Mouse (Mus musculus) layer of hippocampus, adult 6 months (tissue): Measurements from ENCODE around the gene Exd1. TPM values are rescaled to one million over a fixed set of nuclear protein-coding genes. Genes with fewer than 3 reads are reported as not detected.

Experiments
- long read RNA-seq, 2 experiments: library from polyadenylated mRNA; unstranded; transcript quantifications; one replicate each; pipeline ENCODE4 v2.0.0; 2019 to 2020
- polyA plus RNA-seq: library from polyadenylated mRNA; unstranded; fragments of <200 nt; fragmentation: Nextera tagmentation; gene quantifications from 2 replicates; pipeline ENCODE4 v1.2.3, GENCODE M21; 2021

Exd1 gene
- polyA plus RNA-seq, result 0.10 and 0.44 TPM in 2 replicates
- long read RNA-seq, experiment 1, result 0 reads
- long read RNA-seq, experiment 2, partial matches to known transcripts, result 1 of 3 reads
- long read RNA-seq, experiment 2, other reads (novel, unspliced or antisense), result 2 of 3 reads

DNA sequence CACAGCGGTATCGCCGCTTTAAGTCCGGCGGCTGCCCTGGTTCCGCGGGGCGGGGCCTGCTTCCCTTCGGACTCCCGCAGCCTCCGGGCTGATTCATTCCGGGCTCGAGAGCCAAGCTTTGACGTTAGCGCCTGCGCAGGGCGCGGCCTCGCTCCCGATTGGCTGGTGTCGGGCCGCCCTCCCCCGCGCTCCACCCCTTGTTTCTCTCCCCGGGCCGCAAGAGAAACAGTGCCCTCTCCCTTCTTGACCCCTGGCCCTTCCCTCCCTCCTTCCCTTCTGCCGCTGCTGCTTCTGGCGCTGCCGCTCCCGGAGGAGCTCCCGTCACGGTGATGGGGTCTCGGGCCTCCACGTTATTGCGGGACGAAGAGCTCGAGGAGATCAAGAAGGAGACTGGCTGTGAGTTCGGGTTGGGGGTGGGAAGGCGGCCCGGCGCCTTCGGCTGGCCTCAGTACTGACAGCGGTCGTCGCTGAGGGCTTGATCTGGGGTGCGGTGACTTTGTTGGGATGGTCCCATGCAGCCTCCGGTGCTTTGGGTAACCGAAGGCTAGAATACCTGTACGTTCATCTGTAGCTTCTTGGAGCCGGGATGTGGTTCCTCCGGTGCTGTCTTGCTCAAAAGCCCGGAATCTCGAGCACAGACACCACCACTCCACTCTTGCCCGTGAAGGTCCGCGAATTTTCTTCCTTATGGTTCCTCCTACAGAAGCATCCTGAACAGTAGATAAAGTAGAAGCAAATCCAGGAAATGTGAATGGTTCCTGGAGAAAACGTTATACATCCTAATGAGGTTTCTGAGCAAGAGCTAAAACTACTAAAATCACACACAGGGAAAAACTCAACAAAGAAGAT, at the start of gene Exd1, which contains the start of gene Chp1:
Gene Exd1 (minus strand): TSS at position 106 of the 849 bp plus-strand sequence.
Gene Chp1 (plus strand): TSS at position 176 of the 849 bp plus-strand sequence.

DNA sequence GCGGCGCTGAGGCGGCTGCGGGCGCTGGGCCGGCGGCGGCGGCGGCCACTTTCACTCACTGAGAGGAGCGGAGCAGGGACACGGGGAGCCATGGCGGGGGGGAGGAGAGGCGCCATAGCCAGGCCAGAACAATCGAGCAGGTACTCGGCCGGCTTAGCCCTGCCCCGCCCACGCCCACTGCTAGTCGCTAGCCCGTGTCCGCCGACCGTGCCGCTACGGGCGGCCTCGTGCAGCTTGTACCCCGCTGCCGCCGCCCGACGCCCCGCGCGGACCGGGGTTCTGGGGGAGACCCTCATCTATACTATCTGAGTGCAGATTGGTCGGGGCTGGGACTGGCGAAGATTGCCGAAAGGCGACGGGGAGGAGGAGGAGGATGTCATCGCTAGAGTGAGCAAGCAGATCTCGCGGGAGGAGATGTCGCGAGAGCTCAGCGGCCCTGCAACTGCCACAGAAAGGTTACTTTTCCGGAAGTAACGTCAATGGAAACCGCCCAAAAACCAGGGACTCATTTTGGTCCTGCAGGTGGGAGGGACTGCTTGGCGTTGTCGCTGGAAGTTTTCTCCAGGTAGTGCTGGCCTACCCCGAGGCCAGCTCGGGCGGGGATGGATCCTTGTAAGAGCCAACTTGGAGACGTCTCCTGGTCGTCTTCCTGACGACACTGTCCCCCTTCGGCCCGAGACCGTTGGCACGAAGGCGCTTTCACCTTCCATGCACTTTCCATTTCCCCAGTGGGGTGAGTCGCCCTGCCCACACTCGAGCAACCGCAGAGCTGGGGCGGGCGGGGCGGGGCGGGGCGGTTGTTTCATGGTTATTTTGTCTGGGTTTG, 69.6 kb downstream of the Exd1 start, which contains the start of gene Ino80:
Gene Ino80 (minus strand): TSS at position 117 of the 826 bp plus-strand sequence.

Other genes with a start within 250 kb of the Exd1 start
- 0.70 and 0.78 TPM in 2 replicates for gene Dll4, start 221.8 kb downstream of the Exd1 start, polyA plus RNA-seq
- gene Chac1, start 196.4 kb downstream of the Exd1 start, polyA plus RNA-seq, result 13.7 and 14.0 TPM in 2 replicates
- 1.5 and 1.8 TPM in 2 replicates for gene Ino80, start 69.9 kb downstream of the Exd1 start, polyA plus RNA-seq
- 98.2 and 106 TPM in 2 replicates for gene Chp1, start 70 bp upstream of the Exd1 start, polyA plus RNA-seq
- 0.33 and 1.1 TPM in 2 replicates for gene Nusap1, start 70.7 kb upstream of the Exd1 start, polyA plus RNA-seq
- 0.79 and 0.83 TPM in 2 replicates for gene Oip5, start 70.8 kb upstream of the Exd1 start, polyA plus RNA-seq
- 40.8 and 41.7 TPM in 2 replicates for gene Ndufaf1, start 115.2 kb upstream of the Exd1 start, polyA plus RNA-seq
- 53.5 and 55.4 TPM in 2 replicates for gene Rtf1, start 127.4 kb upstream of the Exd1 start, polyA plus RNA-seq
- 44.6 and 49.4 TPM in 2 replicates for gene Itpka, start 194.7 kb upstream of the Exd1 start, polyA plus RNA-seq
- gene Ltk, start 212.8 kb upstream of the Exd1 start, polyA plus RNA-seq, result 0.90 and 1.1 TPM in 2 replicates
- gene Rpap1, start 239.9 kb upstream of the Exd1 start, polyA plus RNA-seq, result 3.8 and 4.6 TPM in 2 replicates